Mouse (Mus musculus) lung, embryonic 16.5 days (tissue): ENCODE data around the gene Ephb3. TPM values are rescaled to one million over a fixed set of nuclear protein-coding genes. Genes with fewer than 3 reads are reported as not detected.

Experiments
- ATAC-seq: fragments of 200-750 bp; cut with Nextera tagmentation; 2 replicates; pipeline ENCODE4 v1.8.0; 2017; ENCODE audit warnings: low read depth, mild to moderate bottlenecking, moderate library complexity
- H3K27ac ChIP-seq: fragments of 300-500 bp; sonication (generic); 2 replicates; pipeline ENCODE4 v1.5.1; 2014; ENCODE audit warnings: mild to moderate bottlenecking, control low read depth, low read length
- H3K27me3 ChIP-seq: fragments of 300-500 bp; sonication (generic); 2 replicates; pipeline ENCODE4 v1.6.1; 2014; ENCODE audit warnings: low read depth, low read length, mixed read lengths; ENCODE audit not compliant: control insufficient read depth, insufficient read depth
- H3K36me3 ChIP-seq: fragments of 300-500 bp; sonication (generic); 2 replicates; pipeline ENCODE4 v1.6.1; 2014; ENCODE audit warnings: low read length; ENCODE audit not compliant: control insufficient read depth, insufficient read depth
- H3K4me1 ChIP-seq: fragments of 300-500 bp; sonication (generic); replicated peaks from 2 replicates; pipeline ENCODE4 v1.6.1; 2014; ENCODE audit warnings: low read length, mixed read lengths; ENCODE audit not compliant: control insufficient read depth, insufficient read depth
- H3K4me2 ChIP-seq: fragments of 300-500 bp; sonication (generic); 2 replicates; pipeline ENCODE4 v1.6.1; 2014; ENCODE audit warnings: low read depth, low read length, control low read depth
- H3K4me3 ChIP-seq: fragments of 300-500 bp; sonication (generic); 2 replicates; pipeline ENCODE4 v1.5.1; 2014; ENCODE audit warnings: mild to moderate bottlenecking, low read length, control low read depth
- H3K9ac ChIP-seq: fragments of 300-500 bp; sonication (generic); 2 replicates; pipeline ENCODE4 v1.6.1; 2014; ENCODE audit warnings: low read length, control low read depth
- H3K9me3 ChIP-seq: fragments of 300-500 bp; sonication (generic); 2 replicates; pipeline ENCODE4 v1.6.1; 2016; ENCODE audit warnings: low read length; ENCODE audit not compliant: control insufficient read depth
- WGBS: fragments of 180-500 bp; shearing (Covaris S2); extraction: QIAGEN DNeasy Blood & Tissue Kit; methylation state at CpG from one replicate; pipeline ENCODE4 v1.1.7; 2014; 5-methylcytosine and 5-hydroxymethylcytosine counted together
- polyA plus RNA-seq: library from polyadenylated mRNA; unstranded; fragments of >200 nt; fragmentation: Nextera tagmentation; extraction: Ambion mirVana; gene quantifications from 2 replicates; pipeline ENCODE4 v1.2.1, GENCODE M21; 2015

The Ephb3 gene
- polyA plus RNA-seq, 1 experiment from 2014 or later: 28.9 TPM

- no peak overlapping the region for H3K4me3 ChIP-seq
- WGBS: 31% methylated on average over 7 of the region's 7 CpGs
- H3K4me2 ChIP-seq: no peak overlapping the region
- no peaks in the 10 kb centered on the region for H3K27me3 ChIP-seq
- no peak for ATAC-seq
- H3K4me1 ChIP-seq: peaks cover 7% of the 10 kb centered on the region; the same call in 1 of the 2 replicates
- H3K9me3 ChIP-seq: no peaks in the 10 kb centered on the region
- H3K27ac ChIP-seq: no peak overlapping the region; the same call in 1 of the 2 replicates
- no peak overlapping the region for H3K9ac ChIP-seq
- no peaks in the 10 kb centered on the region for H3K36me3 ChIP-seq
These were observed 17.0 kb upstream of the Ephb3 start for GRCm38 (mm10) chr16:21187568-21187967.

DNA sequence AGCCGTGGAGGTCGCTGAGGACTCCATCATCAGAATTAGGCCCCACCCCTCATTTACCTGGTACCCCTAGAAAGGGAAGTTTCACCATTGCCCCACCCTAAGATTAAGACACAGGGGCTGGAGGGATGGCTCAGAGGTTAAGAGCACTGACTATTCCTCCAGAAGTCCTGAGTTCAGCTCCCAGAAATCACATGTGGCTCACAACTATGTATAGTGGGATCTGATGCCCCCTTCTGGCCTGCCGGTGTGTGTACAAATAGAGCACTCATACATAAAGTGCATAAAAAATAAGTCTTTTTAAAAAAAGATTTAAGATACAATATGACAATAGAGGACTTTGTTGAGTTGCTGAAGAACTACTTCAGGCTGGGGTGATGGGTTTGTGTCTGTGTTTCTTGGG, 16.2 kb upstream of the Ephb3 start:
- H3K36me3 ChIP-seq: no peaks in the 10 kb centered on the region
- no peak overlapping the region for H3K27ac ChIP-seq
- WGBS: 68% methylated on average over 3 of the region's 3 CpGs
- H3K9me3 ChIP-seq: no peaks in the 10 kb centered on the region
- H3K9ac ChIP-seq: no peak overlapping the region
- no peak for ATAC-seq
- no peak overlapping the region for H3K4me3 ChIP-seq
- no peaks in the 10 kb centered on the region for H3K27me3 ChIP-seq
- no peak overlapping the region for H3K4me2 ChIP-seq
- H3K4me1 ChIP-seq: peaks cover 14% of the 10 kb centered on the region

- H3K9me3 ChIP-seq: no peaks in the 10 kb centered on the region
- H3K4me3 ChIP-seq: no peak overlapping the region
- H3K27me3 ChIP-seq: no peaks in the 10 kb centered on the region
- H3K27ac ChIP-seq: no peak overlapping the region
- H3K4me2 ChIP-seq: no peak overlapping the region
- no peak overlapping the region for H3K9ac ChIP-seq
- 71% methylated on average over 14 of the region's 14 CpGs for WGBS
- H3K36me3 ChIP-seq: no peaks in the 10 kb centered on the region
- no peak for ATAC-seq
- peaks cover 16% of the 10 kb centered on the region for H3K4me1 ChIP-seq
These were observed 13.0 kb upstream of the Ephb3 start for GRCm38 (mm10) chr16:21191569-21191968.

- no peaks in the 10 kb centered on the region for H3K27me3 ChIP-seq
- H3K36me3 ChIP-seq: no peaks in the 10 kb centered on the region
- H3K4me1 ChIP-seq: peaks cover 13% of the 10 kb centered on the region
- no peak overlapping the region for H3K4me2 ChIP-seq
- H3K9ac ChIP-seq: no peak overlapping the region
- peak; percentile 92 for ATAC-seq
- H3K9me3 ChIP-seq: no peaks in the 10 kb centered on the region
- WGBS: 24% methylated on average over 7 of the region's 7 CpGs
- H3K27ac ChIP-seq: peak overlapping the region; percentile 62
- H3K4me3 ChIP-seq: no peak overlapping the region
These were observed 11.8 kb upstream of the Ephb3 start for GRCm38 (mm10) chr16:21192509-21193354.

DNA sequence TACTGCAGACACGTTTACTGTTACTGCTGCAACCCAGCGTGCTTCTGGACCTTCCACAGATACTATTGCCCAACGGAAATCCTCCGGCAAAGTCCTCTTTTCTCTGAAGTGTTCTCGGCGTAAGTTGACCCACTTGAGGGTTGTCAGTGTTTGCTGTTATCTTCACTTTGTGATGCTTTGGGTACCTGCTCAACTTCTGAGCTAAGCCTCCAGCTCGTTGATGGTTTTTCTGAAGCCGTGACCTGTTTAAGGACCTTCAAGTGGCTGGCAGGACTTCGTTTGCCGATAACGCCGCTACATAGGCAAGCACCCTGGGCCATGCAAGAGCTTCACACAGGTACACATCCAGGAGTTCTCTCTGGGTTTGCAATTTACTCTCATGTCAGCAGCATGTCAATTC, 10.4 kb upstream of the Ephb3 start:
- Histone ChIP-seq H3K4me2 (no peak overlapping the region), H3K27ac (no peak overlapping the region), H3K9ac (no peak overlapping the region), H3K36me3 (no peaks in the 10 kb centered on the region), H3K4me3 (no peak overlapping the region), H3K27me3 (no peaks in the 10 kb centered on the region), H3K9me3 (no peaks in the 10 kb centered on the region), H3K4me1 (peaks cover 11% of the 10 kb centered on the region)
- ATAC-seq: no peak
- WGBS: 61% methylated on average over 12 of the region's 12 CpGs

DNA sequence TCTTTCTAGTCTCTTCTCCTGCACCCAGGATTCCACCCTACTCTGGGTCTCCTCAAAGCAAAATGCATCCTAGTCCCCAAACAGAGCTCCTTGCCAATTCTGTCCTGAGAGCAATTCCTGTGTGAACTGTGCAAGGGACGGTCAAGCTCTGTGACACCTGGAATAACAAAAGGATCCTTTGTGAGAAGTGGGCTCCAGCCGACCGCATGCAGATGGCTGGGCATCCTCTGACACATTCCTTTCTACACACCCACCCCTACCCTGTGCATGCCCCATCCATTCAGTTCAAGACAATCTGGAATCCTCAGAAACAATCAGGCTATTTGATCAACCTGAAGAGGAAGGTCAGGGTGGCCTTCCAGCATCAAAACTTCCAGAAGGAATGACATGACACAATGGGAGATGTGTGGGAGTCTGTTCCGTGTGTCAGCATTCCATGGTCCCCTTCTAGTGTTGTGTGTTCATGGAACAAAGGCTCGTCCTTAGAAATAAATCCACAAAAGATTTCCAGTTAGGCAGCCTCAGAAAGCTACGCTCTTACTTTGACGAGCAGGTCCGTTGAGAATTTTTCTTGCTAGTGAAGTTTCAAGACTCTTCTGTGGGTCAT, 9.2 kb upstream of the Ephb3 start:
- WGBS: 52% methylated on average over 8 of the region's 8 CpGs

GRCm38 (mm10) chr16:21196576-21196975, 8.0 kb upstream of the Ephb3 start:
- H3K4me2 ChIP-seq: no peak overlapping the region
- H3K27me3 ChIP-seq: no peaks in the 10 kb centered on the region
- no peak for ATAC-seq
- WGBS: 89% methylated on average over 3 of the region's 3 CpGs
- peaks cover 11% of the 10 kb centered on the region for H3K4me1 ChIP-seq
- H3K36me3 ChIP-seq: no peaks in the 10 kb centered on the region
- no peak overlapping the region for H3K9ac ChIP-seq
- no peaks in the 10 kb centered on the region for H3K9me3 ChIP-seq
- no peak overlapping the region for H3K4me3 ChIP-seq
- no peak overlapping the region for H3K27ac ChIP-seq

More for the DNA sequence above, 9.2 kb upstream of the Ephb3 start:
- Histone ChIP-seq H3K4me1 (peaks cover 11% of the 10 kb centered on the region), H3K27ac (no peak overlapping the region), H3K9me3 (no peaks in the 10 kb centered on the region), H3K4me3 (no peak overlapping the region), H3K9ac (no peak overlapping the region), H3K27me3 (no peaks in the 10 kb centered on the region), H3K36me3 (no peaks in the 10 kb centered on the region), H3K4me2 (no peak overlapping the region)
- ATAC-seq: no peak

DNA sequence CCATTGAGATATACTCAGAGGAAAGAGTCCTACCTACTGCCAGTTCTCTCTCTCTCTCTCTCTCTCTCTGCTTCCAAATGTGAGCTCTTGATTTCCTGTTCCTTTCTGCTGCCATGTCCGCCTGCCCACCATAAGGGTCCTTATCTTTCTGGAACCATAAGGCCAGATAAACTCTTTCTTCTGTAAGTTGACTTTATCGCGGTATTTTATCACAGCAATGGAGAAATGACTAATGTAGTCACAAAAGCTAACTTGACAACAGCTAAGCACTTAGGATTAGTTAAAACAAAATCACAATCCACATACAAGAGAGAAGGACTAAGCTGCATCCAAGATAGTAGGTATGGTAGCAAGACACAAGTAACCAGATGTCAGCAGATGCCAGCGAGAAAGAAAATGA, 7.0 kb upstream of the Ephb3 start:
- no peak for ATAC-seq
- Histone ChIP-seq H3K9ac (no peak overlapping the region), H3K4me1 (peaks cover 9% of the 10 kb centered on the region), H3K9me3 (no peaks in the 10 kb centered on the region), H3K27me3 (no peaks in the 10 kb centered on the region), H3K36me3 (no peaks in the 10 kb centered on the region), H3K4me3 (no peak overlapping the region), H3K27ac (no peak overlapping the region), H3K4me2 (no peak overlapping the region)
- 65% methylated on average over 4 of the region's 4 CpGs for WGBS

GRCm38 (mm10) chr16:21198006-21198405, 6.5 kb upstream of the Ephb3 start:
- ATAC-seq: no peak
- no peaks in the 10 kb centered on the region for H3K9me3 ChIP-seq
- peaks cover 5% of the 10 kb centered on the region for H3K4me1 ChIP-seq
- H3K27me3 ChIP-seq: no peaks in the 10 kb centered on the region
- 86% methylated on average over 7 of the region's 7 CpGs for WGBS
- no peak overlapping the region for H3K4me2 ChIP-seq
- H3K36me3 ChIP-seq: no peaks in the 10 kb centered on the region
- H3K4me3 ChIP-seq: no peak overlapping the region
- H3K9ac ChIP-seq: no peak overlapping the region
- no peak overlapping the region for H3K27ac ChIP-seq
